Mouse (Mus musculus): ENCODE results near the gene Gas6. TPM values are rescaled to one million over a fixed set of nuclear protein-coding genes. Genes with fewer than 3 reads are reported as not detected.
A peak's percentile ranks its signal among the peaks of the same experiment; 100 is the strongest.

The Gas6 gene
- total RNA-seq, 2 experiments from 2014 or later, result 100 to 394 TPM

- no peak for DNase-seq (ENCODE audit: low spot score in 2 of 2)
These were observed 13.1 kb upstream of the Gas6 start for GRCm38 (mm10) chr8:13507284-13507937.

GRCm38 (mm10) chr8:13506849-13507248 lies 12.6 kb upstream of the Gas6 start:
- DNase-seq (ENCODE audit: low spot score in 2 of 2), result peak; percentile 90 to 97

DNA sequence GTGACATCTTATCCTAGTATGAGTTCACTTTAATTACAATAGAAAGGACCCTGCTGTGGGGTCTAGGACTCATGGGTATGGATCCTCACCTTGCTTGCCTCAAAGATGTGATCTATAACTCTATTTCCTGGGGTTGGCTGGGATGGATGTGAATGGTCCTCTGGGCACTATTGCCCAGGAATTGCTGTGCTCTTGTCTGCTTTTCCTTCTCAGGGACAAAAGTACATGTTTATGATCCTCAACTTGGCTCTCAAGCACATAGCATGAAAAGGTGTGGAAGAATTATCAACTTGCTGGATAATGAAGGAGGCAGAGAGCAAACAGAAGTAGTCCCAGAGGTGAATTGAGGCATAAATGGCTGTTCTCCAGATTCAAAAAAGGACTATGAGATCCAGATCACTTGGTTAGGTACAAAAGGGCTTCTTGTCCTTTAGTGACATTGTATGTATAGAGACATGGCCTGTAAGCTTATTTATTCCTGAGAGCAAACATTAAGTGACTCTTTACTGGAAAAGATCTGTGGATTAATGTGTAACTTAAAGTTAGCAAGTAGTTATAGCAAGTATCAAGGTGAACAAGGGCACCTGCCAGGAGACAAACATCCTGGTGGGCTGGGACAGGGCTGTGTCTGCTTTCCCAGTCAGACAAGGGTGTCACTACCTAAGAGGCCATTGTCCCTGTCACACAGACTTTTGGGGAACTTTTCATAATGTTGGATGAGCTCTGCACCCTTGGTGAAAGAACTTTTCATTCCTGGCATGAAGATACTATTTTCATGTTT lies 10.8 kb upstream of the Gas6 start:
- DNase-seq (ENCODE audit: low spot score in 2 of 2), result no peak

GRCm38 (mm10) chr8:13503936-13504606 lies 9.8 kb upstream of the Gas6 start:
- DNase-seq (ENCODE audit: low spot score in 2 of 2), result peak in 1 of 2 experiments; percentile 47

GRCm38 (mm10) chr8:13501221-13501620 lies 6.9 kb upstream of the Gas6 start:
- DNase-seq (ENCODE audit: low spot score in 2 of 2), result no peak

GRCm38 (mm10) chr8:13493011-13493410 lies 1.3 kb downstream of the Gas6 start:
- peak in 1 of 2 experiments; percentile 34 for DNase-seq (ENCODE audit: low spot score in 2 of 2)

DNA sequence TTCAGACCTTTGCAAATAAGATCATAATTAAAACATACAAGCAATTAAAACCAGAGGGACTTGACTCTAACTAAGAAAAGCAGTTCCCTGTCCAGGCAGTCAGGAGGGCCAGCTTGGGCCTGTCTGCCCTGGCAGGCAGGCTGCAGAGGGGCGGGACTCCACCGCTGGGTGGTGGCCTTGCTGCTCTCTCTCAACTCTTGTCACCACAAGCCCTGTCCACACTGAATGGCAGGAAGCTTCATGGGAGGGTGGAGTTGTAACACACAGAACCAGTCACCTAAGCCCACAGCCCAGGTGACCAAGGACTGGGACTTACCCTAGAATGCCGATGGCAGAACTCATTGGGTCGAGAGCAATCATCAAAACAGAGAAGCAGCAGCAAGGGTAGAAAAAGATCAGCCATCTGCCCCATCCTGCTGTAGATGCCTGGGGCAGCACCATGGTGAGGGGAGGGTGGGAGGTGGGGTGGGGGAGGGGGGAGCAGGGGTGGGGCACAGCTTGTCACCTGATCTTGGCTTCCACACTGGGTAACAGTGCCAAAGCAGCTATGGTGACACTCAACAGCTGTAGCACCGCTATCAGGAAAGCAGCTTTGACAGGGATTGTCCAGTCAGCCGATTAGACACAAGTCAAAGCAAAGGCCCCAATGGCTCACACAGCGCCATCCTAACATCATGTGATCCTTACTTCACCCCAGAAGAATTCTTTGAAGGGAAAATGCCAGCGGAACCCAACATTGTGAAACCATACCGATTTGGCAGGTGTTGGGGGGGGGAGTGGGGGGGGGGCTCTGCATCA lies 1.9 kb downstream of the Gas6 start:
- peak; percentile 38 to 51 for DNase-seq (ENCODE audit: low spot score in 2 of 2)

DNA sequence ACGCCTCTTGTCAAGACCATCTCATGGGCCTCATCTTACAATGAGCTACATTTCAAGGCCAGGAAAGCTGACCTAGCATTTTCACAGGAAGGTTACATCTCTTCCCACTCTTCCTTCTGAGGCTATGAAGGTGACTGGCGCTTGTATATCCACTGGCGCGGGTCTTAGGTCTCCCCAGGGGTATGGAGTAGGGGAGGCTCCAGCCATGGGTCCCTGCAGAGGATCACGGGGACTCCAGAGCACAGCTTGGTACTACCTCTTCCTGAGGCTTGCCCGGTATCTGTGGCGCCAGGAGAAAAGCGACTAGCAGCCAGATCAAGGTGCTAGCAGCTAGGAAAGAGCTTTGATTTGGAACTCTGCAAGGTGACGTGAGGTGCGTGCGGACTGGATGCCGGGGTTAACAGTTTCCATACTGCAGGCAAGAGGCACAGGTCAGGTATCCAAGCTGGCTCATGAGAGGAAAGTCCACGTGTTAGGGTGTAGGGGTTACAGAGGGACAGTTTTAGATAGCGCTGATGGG lies 2.7 kb downstream of the Gas6 start:
- no peak for DNase-seq (ENCODE audit: low spot score in 2 of 2)

DNA sequence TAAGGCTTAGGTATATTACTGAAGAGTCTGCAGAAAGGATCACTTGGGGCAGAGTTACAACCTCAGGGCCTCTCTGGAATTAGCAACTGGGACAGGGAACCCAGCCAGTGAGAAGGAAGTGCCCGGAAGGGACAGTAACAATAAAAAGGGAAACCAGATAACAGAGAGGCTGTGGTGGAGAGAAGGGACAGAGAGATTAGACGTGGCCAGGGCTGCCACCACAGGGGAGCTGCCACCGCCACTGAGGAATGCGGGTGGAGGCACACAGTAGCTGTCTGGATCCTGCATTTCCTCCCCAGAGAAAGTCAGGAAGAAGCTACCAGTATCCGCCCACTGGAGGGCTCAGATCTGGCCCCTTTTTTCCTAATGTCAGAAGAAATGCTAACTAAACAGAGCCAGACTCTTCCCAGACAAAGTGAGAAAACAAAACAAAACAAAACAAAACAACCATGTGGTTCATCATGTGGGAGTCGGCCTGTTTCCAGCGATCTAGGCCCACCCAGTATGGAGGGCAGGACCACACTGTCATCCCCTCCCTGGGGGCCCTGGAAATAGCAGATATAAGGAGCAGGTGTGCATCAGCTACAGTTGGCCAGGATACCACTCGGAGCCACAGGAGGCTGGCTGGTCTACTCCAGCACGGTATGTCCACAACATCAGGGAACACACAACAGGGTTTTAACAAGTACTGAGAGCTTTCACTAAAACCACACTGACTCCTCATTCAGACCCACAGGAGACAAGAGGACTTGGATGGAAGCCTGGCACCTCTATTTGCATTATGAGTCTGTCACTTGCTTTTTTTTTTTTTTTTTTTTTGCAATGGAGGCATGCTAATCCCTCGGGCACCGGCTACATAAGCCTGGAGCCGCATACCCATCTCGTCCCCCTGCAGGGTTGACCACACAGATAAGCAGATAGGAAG lies 4.0 kb downstream of the Gas6 start:
- DNase-seq (ENCODE audit: low spot score in 2 of 2), result no peak

- no peak for DNase-seq (ENCODE audit: low spot score in 2 of 2)
These were observed 4.9 kb downstream of the Gas6 start for GRCm38 (mm10) chr8:13489351-13489750.

DNA sequence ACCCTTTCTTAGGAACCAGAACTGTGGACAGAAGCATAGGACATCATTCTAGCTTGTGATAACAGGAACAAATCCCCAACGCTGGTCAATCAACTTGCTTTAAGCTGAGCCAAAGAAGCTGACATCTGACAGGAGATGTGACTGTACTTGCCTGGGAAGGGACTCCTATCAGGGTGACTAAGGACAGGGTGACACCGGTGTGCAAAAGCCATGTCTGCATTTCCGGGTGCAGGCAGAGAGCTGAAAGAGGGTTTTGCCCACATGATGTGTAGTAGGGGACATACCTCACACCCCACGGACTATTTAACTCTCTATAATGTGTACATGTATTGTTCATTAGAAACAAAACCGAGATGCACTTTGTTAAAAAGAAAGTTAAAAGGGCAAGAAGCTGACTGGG lies 11.1 kb downstream of the Gas6 start:
- no peak for DNase-seq (ENCODE audit: low spot score in 2 of 2)

DNA sequence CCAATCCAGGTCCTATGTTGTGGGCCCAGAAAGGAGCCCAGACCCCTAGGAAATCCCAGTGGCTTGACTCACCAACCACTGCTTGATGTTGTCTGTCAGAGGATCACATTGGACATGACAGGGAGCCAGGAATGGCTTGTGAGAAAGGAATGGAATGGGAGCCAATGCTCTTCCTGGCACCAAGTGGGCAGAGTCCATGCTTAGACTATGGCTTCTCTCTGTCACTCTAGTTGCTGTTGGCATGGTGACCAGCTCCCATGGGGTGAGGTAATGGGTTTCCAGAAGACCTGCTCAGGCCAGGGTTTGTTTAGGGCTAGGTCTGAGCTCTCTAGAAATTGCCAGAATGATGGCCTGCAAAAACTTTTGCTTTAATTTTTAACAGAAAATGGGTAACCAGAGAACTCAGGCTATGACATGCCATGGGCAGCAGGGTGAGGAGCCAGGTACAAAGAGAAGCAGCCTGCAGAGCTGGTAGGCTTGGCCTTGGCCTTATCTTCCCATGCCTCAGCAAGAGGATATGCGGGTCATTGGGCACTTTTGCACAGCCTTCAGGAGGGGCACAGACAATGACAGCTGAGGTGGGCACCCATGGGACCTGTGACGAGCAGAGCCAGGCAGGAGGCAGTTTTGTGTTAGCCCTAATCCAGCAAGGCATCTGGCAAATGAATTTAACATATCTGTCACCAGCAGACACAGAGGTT lies 12.0 kb downstream of the Gas6 start:
- DNase-seq (ENCODE audit: low spot score in 2 of 2), result no peak

DNA sequence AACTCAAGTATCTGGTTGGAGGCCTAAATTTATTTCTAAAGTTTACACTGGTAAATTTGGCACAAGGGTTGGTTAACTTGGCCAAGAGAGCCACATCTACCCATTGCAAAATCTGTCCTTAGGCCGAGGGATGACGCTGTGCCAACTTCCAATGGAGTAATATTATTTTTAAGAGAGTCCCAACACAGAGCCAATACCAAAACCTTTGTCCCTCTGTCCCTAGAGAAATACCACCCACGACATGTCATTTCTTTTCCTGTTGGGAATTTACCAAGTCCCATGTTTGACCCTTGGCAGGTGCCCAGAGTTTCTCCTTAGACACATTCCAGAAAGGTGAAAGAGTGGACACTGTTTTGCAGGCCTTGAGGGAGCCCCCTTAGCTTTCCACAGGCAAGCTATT lies 12.7 kb downstream of the Gas6 start:
- DNase-seq (ENCODE audit: low spot score in 2 of 2), result no peak

DNA sequence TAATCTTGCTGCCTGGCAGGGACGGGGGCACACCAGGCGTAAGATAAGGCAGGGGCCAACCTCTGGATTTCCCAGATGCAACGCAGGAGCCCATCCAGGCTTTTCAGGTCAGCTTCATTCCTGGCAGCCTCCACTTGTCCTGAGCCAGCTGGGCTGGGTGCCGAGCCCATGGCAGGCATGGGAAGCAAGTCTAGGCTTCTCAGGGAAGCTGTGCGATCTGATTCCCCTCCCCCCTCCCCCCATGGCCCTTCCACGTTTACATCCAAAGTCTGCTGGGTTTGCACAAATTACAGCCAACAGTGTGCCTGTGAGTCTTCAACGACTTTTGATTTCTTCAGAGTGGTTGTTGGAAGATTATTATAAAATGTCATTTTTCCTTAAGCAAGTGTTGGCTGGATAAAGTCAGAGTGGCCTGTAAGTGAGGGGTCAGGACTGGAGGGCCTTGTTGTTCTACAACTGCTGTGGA lies 13.2 kb downstream of the Gas6 start:
- no peak for DNase-seq (ENCODE audit: low spot score in 2 of 2)

- DNase-seq (ENCODE audit: low spot score in 2 of 2), result no peak
These were observed 18.4 kb downstream of the Gas6 start for GRCm38 (mm10) chr8:13475892-13476291.

- no peak for DNase-seq (ENCODE audit: low spot score in 2 of 2)
These were observed 22.0 kb downstream of the Gas6 start for GRCm38 (mm10) chr8:13472284-13472683.

GRCm38 (mm10) chr8:13471484-13471883 lies 22.8 kb downstream of the Gas6 start:
- DNase-seq (ENCODE audit: low spot score in 2 of 2), result no peak

GRCm38 (mm10) chr8:13468737-13469136 lies 25.6 kb downstream of the Gas6 start:
- DNase-seq (ENCODE audit: low spot score in 2 of 2), result no peak

DNA sequence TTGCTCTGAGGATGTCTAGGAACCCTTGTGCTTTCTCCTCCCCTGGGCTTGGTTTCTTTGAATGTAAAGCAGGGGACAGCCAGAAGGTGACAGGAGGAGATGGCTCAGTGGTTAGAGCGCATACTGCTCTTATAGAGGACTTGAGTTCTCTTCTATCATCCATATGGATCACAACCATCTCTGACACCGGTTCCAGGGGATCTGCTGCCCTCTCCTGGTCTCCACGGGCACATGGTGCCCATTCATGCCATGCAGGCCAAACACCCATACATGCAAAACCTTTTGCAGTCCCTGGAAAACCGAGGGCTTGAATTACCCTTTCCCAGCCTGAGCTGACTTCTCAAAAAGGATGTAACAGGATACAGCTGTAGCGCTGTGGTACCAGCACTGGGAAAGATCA lies 27.3 kb downstream of the Gas6 start:
- DNase-seq (ENCODE audit: low spot score in 2 of 2), result no peak
